Mouse (Mus musculus) megakaryocyte-erythroid progenitor cell, adult 5-6 weeks (primary cell): ENCODE measurements around the gene Vmn2r47. TPM values are rescaled to one million over a fixed set of nuclear protein-coding genes. Genes with fewer than 3 reads are reported as not detected.
"Not testable (repeated sequence)": the region's sequence is repeated elsewhere in the genome, so short reads cannot be mapped to it uniquely, and the experiment has no call there.

Source experiments
- ATAC-seq: replicated peaks from 2 replicates; pipeline ENCODE4 v1.8.0; 2016; ENCODE audit warnings: mild to moderate bottlenecking, inconsistent platforms; ENCODE audit not compliant: severe bottlenecking, poor library complexity, low FRiP score, low TSS enrichment
- total RNA-seq, 2 experiments: library from RNA; stranded (forward) in 1 of 2; stranded (reverse) in 1 of 2; fragments of 200-1000, 215-1000 nt in 1 of 2; fragments of >200 nt in 1 of 2; fragmentation: Nextera tagmentation in 1 of 2; gene quantifications; 2 replicates each; pipeline ENCODE4 v1.2.3; 2014 to 2017

Gene Vmn2r47
- total RNA-seq (2014; fragmentation: Nextera tagmentation): not detected in 2 replicates
- total RNA-seq (2017): not detected in 2 replicates

GRCm38 (mm10) chr7:9841225-9841624, at the start of gene Vmn2r47:
Gene Vmn2r47 (minus strand): TSS chr7:9841325.
- ATAC-seq: not testable (repeated sequence)

- ATAC-seq: not testable (repeated sequence)
Observed at GRCm38 (mm10) chr7:9770471-9770870, 70.7 kb downstream of the Vmn2r47 start, which contains the start of gene Vmn2r46. Gene Vmn2r46 (minus strand): TSS chr7:9770571.

Other genes with a start within 250 kb of the Vmn2r47 start
- gene Vmn2r46, start 70.8 kb downstream of the Vmn2r47 start, total RNA-seq (2014; fragmentation: Nextera tagmentation): not detected in 2 replicates
- not detected in 2 replicates for gene Vmn2r46, start 70.8 kb downstream of the Vmn2r47 start, total RNA-seq (2017)
- not detected in 2 replicates for gene Vmn2r48, start 112.3 kb upstream of the Vmn2r47 start, total RNA-seq (2014; fragmentation: Nextera tagmentation)
- gene Vmn2r48, start 112.3 kb upstream of the Vmn2r47 start, total RNA-seq (2017): not detected in 2 replicates
- gene Vmn2r49, start 150.9 kb upstream of the Vmn2r47 start, total RNA-seq (2014; fragmentation: Nextera tagmentation): not detected in 2 replicates
- not detected in 2 replicates for gene Vmn2r49, start 150.9 kb upstream of the Vmn2r47 start, total RNA-seq (2017)
- gene Vmn2r50, start 212.0 kb upstream of the Vmn2r47 start, total RNA-seq (2014; fragmentation: Nextera tagmentation): not detected in 2 replicates
- not detected in 2 replicates for gene Vmn2r50, start 212.0 kb upstream of the Vmn2r47 start, total RNA-seq (2017)